Mouse (Mus musculus): ENCODE data around the gene Lamp1.

Gene Lamp1

GRCm38 (mm10) chr8:13163563-13163962, 4.6 kb downstream of the Lamp1 start:
- DNase-seq (ENCODE audit: low spot score in 2 of 2) = no peak

- DNase-seq (ENCODE audit: low spot score in 2 of 2) = no peak
Observed at GRCm38 (mm10) chr8:13164361-13164760, 5.4 kb downstream of the Lamp1 start.

- no peak for DNase-seq (ENCODE audit: low spot score in 2 of 2)
Observed at GRCm38 (mm10) chr8:13170510-13170909, 11.5 kb downstream of the Lamp1 start.

- no peak for DNase-seq (ENCODE audit: low spot score in 2 of 2)
Observed at GRCm38 (mm10) chr8:13174305-13174704, 15.3 kb downstream of the Lamp1 start.

- DNase-seq (ENCODE audit: low spot score in 2 of 2) = no peak
Observed at GRCm38 (mm10) chr8:13174811-13175210, 15.8 kb downstream of the Lamp1 start.

- no peak for DNase-seq (ENCODE audit: low spot score in 2 of 2)
Observed at GRCm38 (mm10) chr8:13175650-13176049, 16.7 kb downstream of the Lamp1 start.

GRCm38 (mm10) chr8:13177173-13177852, 18.4 kb downstream of the Lamp1 start:
- no peak for DNase-seq (ENCODE audit: low spot score in 2 of 2)

- DNase-seq (ENCODE audit: low spot score in 2 of 2) = no peak
Observed at GRCm38 (mm10) chr8:13178137-13178536, 19.2 kb downstream of the Lamp1 start.

- no peak for DNase-seq (ENCODE audit: low spot score in 2 of 2)
Observed at GRCm38 (mm10) chr8:13179482-13179881, 20.5 kb downstream of the Lamp1 start.

- DNase-seq (ENCODE audit: low spot score in 2 of 2) = peak in 1 of 2 experiments; percentile 15
Observed at GRCm38 (mm10) chr8:13179948-13180347, 21.0 kb downstream of the Lamp1 start.

GRCm38 (mm10) chr8:13180408-13180807, 21.4 kb downstream of the Lamp1 start:
- DNase-seq (ENCODE audit: low spot score in 2 of 2) = no peak

- DNase-seq (ENCODE audit: low spot score in 2 of 2) = no peak
Observed at GRCm38 (mm10) chr8:13180911-13181690, 22.1 kb downstream of the Lamp1 start.

- DNase-seq (ENCODE audit: low spot score in 2 of 2) = no peak
Observed at GRCm38 (mm10) chr8:13181691-13181976, 22.7 kb downstream of the Lamp1 start.

- no peak for DNase-seq (ENCODE audit: low spot score in 2 of 2)
Observed at GRCm38 (mm10) chr8:13186819-13187218, 27.9 kb downstream of the Lamp1 start.

GRCm38 (mm10) chr8:13187229-13187628, 28.3 kb downstream of the Lamp1 start:
- DNase-seq (ENCODE audit: low spot score in 2 of 2) = no peak

GRCm38 (mm10) chr8:13187638-13188037, 28.7 kb downstream of the Lamp1 start:
- no peak for DNase-seq (ENCODE audit: low spot score in 2 of 2)

GRCm38 (mm10) chr8:13188052-13188555, 29.1 kb downstream of the Lamp1 start:
- no peak for DNase-seq (ENCODE audit: low spot score in 2 of 2)

GRCm38 (mm10) chr8:13188857-13189256, 29.9 kb downstream of the Lamp1 start:
- DNase-seq (ENCODE audit: low spot score in 2 of 2) = no peak

- DNase-seq (ENCODE audit: low spot score in 2 of 2) = no peak
Observed at GRCm38 (mm10) chr8:13190235-13190634, 31.3 kb downstream of the Lamp1 start.

- no peak for DNase-seq (ENCODE audit: low spot score in 2 of 2)
Observed at GRCm38 (mm10) chr8:13194818-13195217, 35.9 kb downstream of the Lamp1 start.

GRCm38 (mm10) chr8:13197493-13197892, 38.5 kb downstream of the Lamp1 start:
- no peak for DNase-seq (ENCODE audit: low spot score in 2 of 2)

GRCm38 (mm10) chr8:13199385-13200061, 40.6 kb downstream of the Lamp1 start:
- DNase-seq (ENCODE audit: low spot score in 2 of 2) = no peak
